Mouse (Mus musculus): ENCODE measurements around the gene Ralgds. TPM values are rescaled to one million over a fixed set of nuclear protein-coding genes. Genes with fewer than 3 reads are reported as not detected.

The Ralgds gene
- total and polyA plus RNA-seq, 3 experiments, result 4.1 to 11.4 (median 6.6) TPM

DNA sequence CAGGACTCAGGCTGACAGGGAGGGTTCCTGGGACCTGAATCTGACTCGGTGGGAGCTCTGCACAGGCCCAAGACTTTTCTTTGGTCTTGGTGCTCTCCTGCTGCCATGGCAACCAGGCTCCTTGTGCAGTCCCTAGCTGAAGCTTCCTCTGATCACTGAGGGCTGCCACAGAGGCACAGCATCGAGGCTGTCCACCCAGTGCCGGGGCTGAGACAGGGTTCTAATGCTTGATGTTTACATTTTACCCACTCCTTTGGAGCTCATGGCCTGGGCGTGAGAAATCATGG, 24.7 kb downstream of the Ralgds start:
- no peak overlapping the region for H3K27ac ChIP-seq (ENCODE audit: insufficient read depth, low read depth)
- TF ChIP-seq ETS1 (conservative IDR thresholded peaks at IDR 0.05; ENCODE audit: low read depth, low read length) (no peak), MAFK (IDR thresholded peaks at IDR 0.05; ENCODE audit: insufficient replicate concordance, low read length) (no peak)
- H3K36me3 ChIP-seq (replicated peaks in 1 of 2; ENCODE audit: control insufficient read depth in 1 of 2, insufficient read depth in 1 of 2, low read length in 1 of 2), result peaks cover 6 to 12% of the 10 kb centered on the region in 2 experiments
- H3K27me3 ChIP-seq (replicated peaks), result peaks cover 4% of the 10 kb centered on the region
- dilution Hi-C loops (cut with MboI; ENCODE audit: extremely low pct_ligation_motif_present, extremely low pct_unique_long_range_greater_than_20kb, low sequenced_read_pairs), result no loop called here
- DNase-seq (ENCODE audit: extremely low read depth), result no peak
- H3K9ac ChIP-seq (ENCODE audit: insufficient read depth, low read depth), result no peak overlapping the region
- no peaks in the 10 kb centered on the region for H3K79me2 ChIP-seq (replicated peaks; ENCODE audit: control insufficient read depth, extremely low read depth, insufficient read depth, poor library complexity, severe bottlenecking)
- no peaks in the 10 kb centered on the region for H3K9me3 ChIP-seq (replicated peaks; ENCODE audit: low read length)
- H3K4me2 ChIP-seq (ENCODE audit: insufficient read depth, low read depth, poor library complexity, severe bottlenecking), result no peak overlapping the region
- H3K4me1 ChIP-seq (ENCODE audit: control insufficient read depth in 1 of 2, insufficient read depth in 2 of 2), result peaks cover 66 to 91% of the 10 kb centered on the region in 2 experiments
- no peak overlapping the region for H3K4me3 ChIP-seq (replicated peaks in 1 of 3; ENCODE audit: low read depth in 2 of 3, low read length in 2 of 3, poor library complexity in 1 of 3)
- in situ Hi-C loops (cut with MboI; ENCODE audit: low pct_ligation_motif_present, low pct_unique_long_range_greater_than_20kb, low sequenced_read_pairs), result no loop called here

DNA sequence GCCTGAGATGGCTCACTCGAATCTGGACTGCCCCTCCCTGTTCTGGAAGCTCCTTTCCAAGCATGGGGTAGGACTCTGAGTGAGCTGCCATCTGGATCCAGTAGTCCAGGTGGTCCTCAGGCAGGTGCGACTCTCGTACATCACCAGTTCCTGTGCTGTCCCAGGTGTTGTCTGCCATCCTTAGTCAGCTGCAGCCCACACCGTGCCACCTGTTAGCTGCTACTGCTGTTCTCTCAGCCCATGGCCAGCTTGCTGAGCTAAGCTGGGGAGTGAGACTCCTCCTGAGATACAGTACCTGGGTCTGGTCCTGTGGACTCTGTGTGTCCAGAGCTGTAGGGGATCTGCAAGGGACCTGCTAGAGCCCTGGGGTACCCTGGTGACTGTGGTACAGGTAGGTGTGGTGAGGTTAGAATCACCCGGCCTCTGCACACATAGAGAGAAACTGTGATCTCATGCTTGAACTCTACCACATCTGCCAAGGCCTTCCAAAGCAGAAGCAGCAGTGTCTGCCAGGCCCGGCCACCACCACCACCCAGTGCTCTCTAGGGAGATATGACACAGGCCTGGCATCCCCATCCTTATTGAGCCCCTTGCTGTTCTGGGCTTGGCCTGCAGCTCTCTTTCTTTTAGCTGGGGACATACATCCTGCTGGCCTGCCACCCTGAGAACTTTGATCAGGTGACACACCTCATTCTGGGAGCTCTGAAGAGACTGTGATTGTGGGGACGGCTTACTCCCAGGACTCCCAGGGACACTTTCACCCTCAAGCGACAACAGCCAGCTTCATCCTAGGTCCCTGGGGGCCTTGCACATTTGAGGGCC, 25.3 kb downstream of the Ralgds start:
- 0 out of 2 replicates have a peak overlapping the region, but pooled peaks have one; percentile 13 for H3K27ac ChIP-seq (ENCODE audit: insufficient read depth, low read depth)
- in situ Hi-C loops (cut with MboI; ENCODE audit: low pct_ligation_motif_present, low pct_unique_long_range_greater_than_20kb, low sequenced_read_pairs) (no loop called here), dilution Hi-C loops (cut with MboI; ENCODE audit: extremely low pct_ligation_motif_present, extremely low pct_unique_long_range_greater_than_20kb, low sequenced_read_pairs) (no loop called here)
- H3K27me3 ChIP-seq (replicated peaks), result peaks cover 4% of the 10 kb centered on the region
- H3K4me2 ChIP-seq (ENCODE audit: insufficient read depth, low read depth, poor library complexity, severe bottlenecking), result no peak overlapping the region
- no peaks in the 10 kb centered on the region for H3K9me3 ChIP-seq (replicated peaks; ENCODE audit: low read length)
- H3K4me3 ChIP-seq (replicated peaks in 1 of 3; ENCODE audit: low read depth in 2 of 3, low read length in 2 of 3, poor library complexity in 1 of 3), result no peak overlapping the region
- peaks cover 11 to 18% of the 10 kb centered on the region in 2 experiments for H3K36me3 ChIP-seq (replicated peaks in 1 of 2; ENCODE audit: control insufficient read depth in 1 of 2, insufficient read depth in 1 of 2, low read length in 1 of 2)
- peak; percentile 85 for TF ChIP-seq TCF12 (IDR thresholded peaks at IDR 0.05; ENCODE audit: low read depth, low read length)
- no peak for TF ChIP-seq USF1 (IDR thresholded peaks at IDR 0.05; ENCODE audit: low read depth, low read length)
- peaks cover 63 to 89% of the 10 kb centered on the region in 2 experiments for H3K4me1 ChIP-seq (ENCODE audit: control insufficient read depth in 1 of 2, insufficient read depth in 2 of 2)
- no peaks in the 10 kb centered on the region for H3K79me2 ChIP-seq (replicated peaks; ENCODE audit: control insufficient read depth, extremely low read depth, insufficient read depth, poor library complexity, severe bottlenecking)
- H3K9ac ChIP-seq (ENCODE audit: insufficient read depth, low read depth), result no peak overlapping the region
- DNase-seq (ENCODE audit: extremely low read depth), result peak; percentile 47

DNA sequence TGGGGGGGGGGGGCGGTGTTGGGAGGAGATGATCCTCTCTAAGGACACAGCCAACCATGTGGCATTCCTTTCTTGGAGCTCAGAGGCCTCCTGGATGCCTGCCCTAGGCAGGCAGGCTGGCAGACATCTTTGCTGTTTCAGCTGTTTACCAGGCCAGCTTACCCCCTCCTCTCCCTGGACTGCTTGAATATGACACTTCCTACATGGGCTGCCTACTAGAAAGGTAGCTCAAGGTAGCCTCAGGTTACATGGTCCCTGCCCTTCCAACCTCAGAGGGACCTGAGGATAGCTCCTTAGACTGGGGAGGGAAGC, 25.8 kb downstream of the Ralgds start:
- peaks cover 1% of the 10 kb centered on the region for H3K27me3 ChIP-seq (replicated peaks)
- in situ Hi-C loops (cut with MboI; ENCODE audit: low pct_ligation_motif_present, low pct_unique_long_range_greater_than_20kb, low sequenced_read_pairs), result no loop called here
- DNase-seq (ENCODE audit: extremely low read depth), result no peak
- H3K4me2 ChIP-seq (ENCODE audit: insufficient read depth, low read depth, poor library complexity, severe bottlenecking), result no peak overlapping the region
- H3K79me2 ChIP-seq (replicated peaks; ENCODE audit: control insufficient read depth, extremely low read depth, insufficient read depth, poor library complexity, severe bottlenecking), result no peaks in the 10 kb centered on the region
- no peaks in the 10 kb centered on the region for H3K9me3 ChIP-seq (replicated peaks; ENCODE audit: low read length)
- TF ChIP-seq ELF1 (IDR thresholded peaks at IDR 0.05; ENCODE audit: low read depth, low read length) (no peak), SMC3 (IDR thresholded peaks at IDR 0.05; ENCODE audit: low read depth, low read length) (no peak), CTCF (conservative IDR thresholded peaks at IDR 0.05 in 1 of 2, IDR thresholded peaks at IDR 0.05 in 1 of 2; ENCODE audit: low read depth in 2 of 2, low read length in 2 of 2) (no peak), ZC3H11A (IDR thresholded peaks at IDR 0.05; ENCODE audit: low read depth, low read length) (no peak), NRF1 (IDR thresholded peaks at IDR 0.05; ENCODE audit: low read depth, low read length) (no peak), ZNF384 (IDR thresholded peaks at IDR 0.05; ENCODE audit: low read depth, low read length) (no peak), CHD1 (IDR thresholded peaks at IDR 0.05; ENCODE audit: low read depth, low read length) (no peak), PAX5 (IDR thresholded peaks at IDR 0.05; ENCODE audit: low read length) (no peak), SIN3A (IDR thresholded peaks at IDR 0.05; ENCODE audit: low read length) (no peak), BHLHE40 (IDR thresholded peaks at IDR 0.05; ENCODE audit: low read depth, low read length) (no peak), IRF4 (IDR thresholded peaks at IDR 0.05; ENCODE audit: low read depth, low read length) (no peak)
- dilution Hi-C loops (cut with MboI; ENCODE audit: extremely low pct_ligation_motif_present, extremely low pct_unique_long_range_greater_than_20kb, low sequenced_read_pairs), result no loop called here
- peaks cover 16 to 24% of the 10 kb centered on the region in 2 experiments for H3K36me3 ChIP-seq (replicated peaks in 1 of 2; ENCODE audit: control insufficient read depth in 1 of 2, insufficient read depth in 1 of 2, low read length in 1 of 2)
- no peak overlapping the region; the same call in 1 of the 2 replicates for H3K27ac ChIP-seq (ENCODE audit: insufficient read depth, low read depth)
- peaks cover 58 to 90% of the 10 kb centered on the region in 2 experiments for H3K4me1 ChIP-seq (ENCODE audit: control insufficient read depth in 1 of 2, insufficient read depth in 2 of 2)
- H3K4me3 ChIP-seq (replicated peaks in 1 of 3; ENCODE audit: low read depth in 2 of 3, low read length in 2 of 3, poor library complexity in 1 of 3), result no peak overlapping the region
- no peak overlapping the region for H3K9ac ChIP-seq (ENCODE audit: insufficient read depth, low read depth)

All from CH12.LX (cell line).